Mouse (Mus musculus) adrenal gland, postnatal 25 days (tissue): Measurements from ENCODE around the gene Evpl. TPM values are rescaled to one million over a fixed set of nuclear protein-coding genes. Genes with fewer than 3 reads are reported as not detected.

Experiments
- DNase-seq: peaks from one replicate; pipeline ENCODE4 v3.0.0; 2021; ENCODE audit warnings: mixed read lengths
- total RNA-seq: library from RNA; stranded (reverse); gene quantifications from 2 replicates; pipeline ENCODE4 v1.2.3, GENCODE M21; 2021

The Evpl gene
- total RNA-seq, 1 experiment from 2014 or later: 1.5 TPM

DNA sequence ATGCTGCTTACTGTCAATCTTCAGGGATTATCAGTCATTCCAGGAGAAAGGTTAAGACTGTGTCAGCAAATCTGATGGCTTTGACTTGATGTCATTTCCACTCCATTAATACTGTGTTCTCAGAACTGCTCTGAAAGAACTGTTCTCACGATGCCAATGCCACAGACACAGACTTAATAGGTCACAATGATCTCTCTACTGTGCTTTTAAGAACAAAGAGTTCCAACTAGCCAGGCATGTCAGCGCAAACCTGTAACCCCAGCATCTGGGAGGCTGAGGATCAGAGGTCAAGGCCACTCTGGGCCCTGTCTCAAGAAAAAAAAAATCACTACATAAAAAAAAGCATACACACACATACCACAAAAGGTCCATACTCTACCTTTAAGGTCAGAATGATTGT, 65.9 kb downstream of the Evpl start:
- no peak for DNase-seq

Other genes with a start within 250 kb of the Evpl start
- 31.8 and 49.7 TPM in 2 replicates for gene Galk1, start 225.4 kb downstream of the Evpl start, total RNA-seq
- gene H3f3b, start 210.1 kb downstream of the Evpl start, total RNA-seq: 265 and 377 TPM in 2 replicates
- gene Unk, start 207.8 kb downstream of the Evpl start, total RNA-seq: 25.8 and 27.4 TPM in 2 replicates
- 0.24 and 0.79 TPM in 2 replicates for gene Unc13d, start 160.1 kb downstream of the Evpl start, total RNA-seq
- 189 and 195 TPM in 2 replicates for gene Wbp2, start 151.1 kb downstream of the Evpl start, total RNA-seq
- gene Trim47, start 110.9 kb downstream of the Evpl start, total RNA-seq: 17.1 and 20.2 TPM in 2 replicates
- gene Trim65, start 106.9 kb downstream of the Evpl start, total RNA-seq: 12.2 and 12.9 TPM in 2 replicates
- gene Mrpl38, start 99.2 kb downstream of the Evpl start, total RNA-seq: 86.5 and 103 TPM in 2 replicates
- 47.4 and 53.0 TPM in 2 replicates for gene Fbf1, start 69.9 kb downstream of the Evpl start, total RNA-seq
- 21.5 and 27.1 TPM in 2 replicates for gene Ten1, start 39.2 kb downstream of the Evpl start, total RNA-seq
- 182 and 184 TPM in 2 replicates for gene Acox1, start 39.0 kb downstream of the Evpl start, total RNA-seq
- gene Srp68, start 36.1 kb upstream of the Evpl start, total RNA-seq: 68.1 and 70.9 TPM in 2 replicates
- not detected in 2 replicates for gene Galr2, start 42.9 kb upstream of the Evpl start, total RNA-seq
- 53.6 and 77.1 TPM in 2 replicates for gene Exoc7, start 69.2 kb upstream of the Evpl start, total RNA-seq
- gene Foxj1, start 97.3 kb upstream of the Evpl start, total RNA-seq: 0.15 TPM in 1 of 2 replicates, not detected in the other
- gene Rnf157, start 175.0 kb upstream of the Evpl start, total RNA-seq: 8.5 and 8.9 TPM in 2 replicates
- gene Ubald2, start 196.0 kb upstream of the Evpl start, total RNA-seq: 27.9 and 48.4 TPM in 2 replicates
- gene Qrich2, start 228.2 kb upstream of the Evpl start, total RNA-seq: not detected in 2 replicates